In genomic region chr5:21865346-21866107, GRCm38 (mm10) we compare ENCODE assay signal across 9 mouse cellular contexts. TPM values are rescaled to one million over a fixed set of nuclear protein-coding genes. Genes with fewer than 3 reads are reported as not detected.
DNase-seq lines count a peak whose midpoint lies in the region; ATAC-seq and TF ChIP-seq lines count a peak whose summit lies in the region.
"Had no signal": no experiment of that assay in that cellular context is flagged by ENCODE, and none has a peak within 500 bp of the region (broad histone marks: within the 10 kb centered on the region; RNA-seq: fewer than 3 reads in every experiment).

Gene Slc26a5, minus strand, starts transcription at chr5:21865604.

- H3K27me3 ChIP-seq in hindbrain, embryonic 13.5 days, result peaks cover 10% of the 10 kb centered on the region; the same call in 1 of the 2 replicates
- H3K27me3 ChIP-seq in lung, embryonic 14.5 days (ENCODE audit: insufficient read depth, low read length), result no peaks in the 10 kb centered on the region
- no peaks in the 10 kb centered on the region; the same call in 1 of the 2 replicates for H3K27me3 ChIP-seq in stomach, embryonic 16.5 days (ENCODE audit: control insufficient read depth, insufficient read depth, low read length)

- H3K4me3 ChIP-seq in left cerebral cortex, adult 2 months, result peak within 1 kb of the TSS; percentile 46
- peak within 1 kb of the TSS; percentile 29; the same call in 1 of the 2 replicates for H3K4me3 ChIP-seq in cortical plate, adult 2 months (ENCODE audit: insufficient read depth, low read length)
- H3K4me3 ChIP-seq in hindbrain, embryonic 13.5 days, result peak within 1 kb of the TSS; percentile 33
- no peak within 1 kb of the TSS for H3K4me3 ChIP-seq in lung, embryonic 14.5 days (ENCODE audit: low read depth, low read length)
- peak within 1 kb of the TSS; percentile 26 for H3K4me3 ChIP-seq in stomach, embryonic 16.5 days (replicated peaks; ENCODE audit: low read length)

- peak within 1 kb of the TSS; percentile 62 for H3K4me2 ChIP-seq in hindbrain, embryonic 13.5 days
- H3K4me2 ChIP-seq in lung, embryonic 14.5 days, result peak within 1 kb of the TSS; percentile 54
- peak within 1 kb of the TSS; percentile 53 for H3K4me2 ChIP-seq in stomach, embryonic 16.5 days (ENCODE audit: low read depth, low read length)

- peak within 1 kb of the TSS; percentile 35 for H3K9ac ChIP-seq in hindbrain, embryonic 13.5 days
- H3K9ac ChIP-seq in lung, embryonic 14.5 days, result no peak within 1 kb of the TSS
- no peak within 1 kb of the TSS for H3K9ac ChIP-seq in stomach, embryonic 16.5 days (ENCODE audit: low read length)

- no peak for DNase-seq in left cerebral cortex, adult 2 months (ENCODE audit: extremely low spot score in 1 of 2, low spot score in 2 of 2)
- no peak for DNase-seq in left cerebral cortex, adult 9 months (ENCODE audit: low spot score in 2 of 2)
- peak; percentile 48 for DNase-seq in lung, embryonic 14.5 days
- DNase-seq in c-Kit-positive CD71-positive TER-119-positive erythroid progenitor cells, embryonic 14.5 days (ENCODE audit: low spot score), result no peak

- H3K36me3 ChIP-seq in hindbrain, embryonic 13.5 days, result no peaks in the 10 kb centered on the region
- H3K36me3 ChIP-seq in lung, embryonic 14.5 days (ENCODE audit: insufficient read depth), result no peaks in the 10 kb centered on the region
- H3K36me3 ChIP-seq in stomach, embryonic 16.5 days (ENCODE audit: control insufficient read depth, insufficient read depth, low read length), result no peaks in the 10 kb centered on the region

- H3K4me1 ChIP-seq in cortical plate, adult 2 months (ENCODE audit: control insufficient read depth, insufficient read depth, low read length), result no peaks in the 10 kb centered on the region
- H3K4me1 ChIP-seq in hindbrain, embryonic 13.5 days (replicated peaks), result peaks cover 11% of the 10 kb centered on the region
- H3K4me1 ChIP-seq in lung, embryonic 14.5 days (ENCODE audit: insufficient read depth), result peaks cover 4% of the 10 kb centered on the region; the same call in 1 of the 2 replicates
- H3K4me1 ChIP-seq in stomach, embryonic 16.5 days (ENCODE audit: control insufficient read depth, insufficient read depth, low read length), result 0 out of 2 replicates have a peak, but pooled peaks cover 4% of the 10 kb centered on the region

- intact Hi-C loops in left cerebral cortex, adult 2 months (cut with DNase I), result no loop called here

- no peak within 1 kb of the TSS for H3K27ac ChIP-seq in left cerebral cortex, adult 2 months
- H3K27ac ChIP-seq in cortical plate, adult 2 months (ENCODE audit: insufficient read depth, low read length), result no peak within 1 kb of the TSS
- no peak within 1 kb of the TSS for H3K27ac ChIP-seq in hindbrain, embryonic 13.5 days
- 0 out of 2 replicates have a peak within 1 kb of the TSS, but pooled peaks have one; percentile 0 for H3K27ac ChIP-seq in lung, embryonic 14.5 days (ENCODE audit: low read depth)
- H3K27ac ChIP-seq in stomach, embryonic 16.5 days (ENCODE audit: low read length), result no peak within 1 kb of the TSS

- no peak for TF ChIP-seq CTCF in left cerebral cortex, adult 2 months (IDR thresholded peaks at IDR 0.05)
- no peak for TF ChIP-seq CTCF in cortical plate, adult 2 months (IDR thresholded peaks at IDR 0.05; ENCODE audit: extremely low read depth, insufficient read depth, low read length)
- no peak for TF ChIP-seq CTCF in lung, embryonic 14.5 days (IDR thresholded peaks at IDR 0.05; ENCODE audit: low read depth)

- H3K9me3 ChIP-seq in hindbrain, embryonic 13.5 days, result no peaks in the 10 kb centered on the region
- H3K9me3 ChIP-seq in lung, embryonic 14.5 days (ENCODE audit: low read depth, low read length), result no peaks in the 10 kb centered on the region
- no peaks in the 10 kb centered on the region for H3K9me3 ChIP-seq in stomach, embryonic 16.5 days (replicated peaks; ENCODE audit: control insufficient read depth, low read length)

- no peak for TF ChIP-seq POLR2A in cortical plate, adult 2 months (IDR thresholded peaks at IDR 0.05; ENCODE audit: extremely low read depth, insufficient read depth, low read length)

- peak; percentile 59; the same call in 1 of the 2 replicates for ATAC-seq in hindbrain, embryonic 13.5 days (ENCODE audit: low FRiP score)
- ATAC-seq in lung, embryonic 14.5 days (ENCODE audit: insufficient read depth), result peak; percentile 89
- no peak for ATAC-seq in stomach, embryonic 16.5 days (ENCODE audit: insufficient read depth, low FRiP score)
- ATAC-seq in megakaryocyte progenitor cell, adult 5-6 weeks (replicated peaks; ENCODE audit: poor library complexity), result no peak

- 3% methylated on average over 29 of the region's 29 CpGs for WGBS in hindbrain, embryonic 13.5 days
- under 1% methylated on average over 29 of the region's 29 CpGs for WGBS in lung, embryonic 14.5 days
- 2% methylated on average over 29 of the region's 29 CpGs for WGBS in stomach, embryonic 16.5 days

RNA-seq across cellular contexts. Expression of gene Slc26a5, which starts in this region (rescaled TPM):
- total RNA-seq in left cerebral cortex, adult 2 months (2021), result 1 to 10 TPM in 1 of 2 experiments, under 1 TPM in 1; 0.37 to 1.1 TPM
- polyA plus RNA-seq in cortical plate, adult 2 months (2012; rRNA removed), result 0.09 and 0.29 TPM in 2 replicates
- 0.09 and 0.17 TPM in 2 replicates for polyA plus RNA-seq in hindbrain, embryonic 13.5 days (2015; fragmentation: Nextera tagmentation; extraction: Ambion mirVana)
- polyA plus RNA-seq in lung, embryonic 14.5 days (2014; fragmentation: Nextera tagmentation; extraction: Ambion mirVana), result 0.12 and 0.30 TPM in 2 replicates
- polyA plus RNA-seq in stomach, embryonic 16.5 days (2015; fragmentation: Nextera tagmentation; extraction: Ambion mirVana), result not detected in 2 replicates
- total RNA-seq in megakaryocyte progenitor cell, adult 5-6 weeks (2015), result not detected in 2 replicates
- not detected in 2 replicates for total RNA-seq in megakaryocyte progenitor cell, adult 5-6 weeks (2017)
- total RNA-seq: liver, adult 2 months had no signal
- polyA plus RNA-seq: liver, adult 2 months had no signal

Comparison
In these comparisons a context has a peak if more than half of its experiments do, and no peak if none do; other contexts are left out.
1. Peak in ATAC-seq, H3K4me3 ChIP-seq, H3K9ac ChIP-seq and H3K4me2 ChIP-seq in hindbrain, embryonic 13.5 days; RNA of the gene not detected or under 1 TPM.
2. Peak in DNase-seq, ATAC-seq, H3K27ac ChIP-seq and H3K4me2 ChIP-seq in lung, embryonic 14.5 days; RNA of the gene not detected or under 1 TPM.